Mouse (Mus musculus): ENCODE results near the gene Tmem201. TPM values are rescaled to one million over a fixed set of nuclear protein-coding genes. Genes with fewer than 3 reads are reported as not detected.

Gene Tmem201
- polyA plus RNA-seq, 1 experiment from 2014 or later: 42.5 TPM

- Histone ChIP-seq H3K9ac (peak overlapping the region; percentile 57; the same call in 1 of the 2 replicates), H3K27me3 (0 out of 2 replicates have a peak, but pooled peaks cover 3% of the 10 kb centered on the region), H3K4me1 (replicated peaks) (peaks cover 25% of the 10 kb centered on the region), H3K9me3 (replicated peaks) (no peaks in the 10 kb centered on the region), H3K27ac (peak overlapping the region; percentile 36; the same call in 1 of the 2 replicates), H3K36me3 (no peaks in the 10 kb centered on the region), H3K4me3 (peak overlapping the region; percentile 54), H3K4me2 (peak overlapping the region; percentile 74)
- 16% methylated on average over 15 of the region's 15 CpGs for WGBS
- no peak for ATAC-seq (replicated peaks; ENCODE audit: insufficient number of reproducible peaks, insufficient read depth, low FRiP score, low read depth)
Measured at GRCm38 (mm10) chr4:149697506-149698196, 40.2 kb downstream of the Tmem201 start.

- H3K27ac ChIP-seq: no peak overlapping the region
- WGBS: 22% methylated on average over 16 of the region's 16 CpGs
- peaks cover 23% of the 10 kb centered on the region for H3K4me1 ChIP-seq (replicated peaks)
- H3K9ac ChIP-seq: no peak overlapping the region
- 0 out of 2 replicates have a peak, but pooled peaks cover 3% of the 10 kb centered on the region for H3K27me3 ChIP-seq
- ATAC-seq (replicated peaks; ENCODE audit: insufficient number of reproducible peaks, insufficient read depth, low FRiP score, low read depth): no peak
- no peaks in the 10 kb centered on the region for H3K36me3 ChIP-seq
- H3K4me3 ChIP-seq: no peak overlapping the region
- H3K9me3 ChIP-seq (replicated peaks): no peaks in the 10 kb centered on the region
- peak overlapping the region; percentile 74 for H3K4me2 ChIP-seq
Measured at GRCm38 (mm10) chr4:149696189-149696971, 41.5 kb downstream of the Tmem201 start.

- Histone ChIP-seq H3K9me3 (replicated peaks) (no peaks in the 10 kb centered on the region), H3K9ac (no peak overlapping the region), H3K27ac (peak overlapping the region; percentile 29), H3K4me3 (no peak overlapping the region), H3K4me1 (replicated peaks) (peaks cover 22% of the 10 kb centered on the region), H3K36me3 (no peaks in the 10 kb centered on the region), H3K27me3 (no peaks in the 10 kb centered on the region), H3K4me2 (no peak overlapping the region)
- WGBS: 61% methylated on average over 8 of the region's 8 CpGs
- no peak for ATAC-seq (replicated peaks; ENCODE audit: insufficient number of reproducible peaks, insufficient read depth, low FRiP score, low read depth)
Measured at GRCm38 (mm10) chr4:149691368-149691767, 46.5 kb downstream of the Tmem201 start.

- H3K27me3 ChIP-seq: no peaks in the 10 kb centered on the region
- ATAC-seq (replicated peaks; ENCODE audit: insufficient number of reproducible peaks, insufficient read depth, low FRiP score, low read depth): peak; percentile 50; the same call in 1 of the 2 replicates
- no peak overlapping the region for H3K4me3 ChIP-seq
- peaks cover 17% of the 10 kb centered on the region for H3K4me1 ChIP-seq (replicated peaks)
- peak overlapping the region; percentile 29 for H3K27ac ChIP-seq
- WGBS: 33% methylated on average over 8 of the region's 8 CpGs
- H3K36me3 ChIP-seq: no peaks in the 10 kb centered on the region
- H3K9ac ChIP-seq: no peak overlapping the region
- no peak overlapping the region for H3K4me2 ChIP-seq
- H3K9me3 ChIP-seq (replicated peaks): no peaks in the 10 kb centered on the region
Measured at GRCm38 (mm10) chr4:149690828-149691280, 47.0 kb downstream of the Tmem201 start.

GRCm38 (mm10) chr4:149689822-149690700 is 47.8 kb downstream of the Tmem201 start:
- no peak overlapping the region for H3K9ac ChIP-seq
- H3K27ac ChIP-seq: peak overlapping the region; percentile 29; the same call in 1 of the 2 replicates
- H3K4me1 ChIP-seq (replicated peaks): peaks cover 17% of the 10 kb centered on the region
- no peak overlapping the region for H3K4me3 ChIP-seq
- no peak for ATAC-seq (replicated peaks; ENCODE audit: insufficient number of reproducible peaks, insufficient read depth, low FRiP score, low read depth)
- 78% methylated on average over 12 of the region's 12 CpGs for WGBS
- H3K36me3 ChIP-seq: no peaks in the 10 kb centered on the region
- H3K9me3 ChIP-seq (replicated peaks): no peaks in the 10 kb centered on the region
- no peak overlapping the region for H3K4me2 ChIP-seq
- no peaks in the 10 kb centered on the region for H3K27me3 ChIP-seq

- 82% methylated on average over 14 of the region's 14 CpGs for WGBS
- no peaks in the 10 kb centered on the region for H3K9me3 ChIP-seq (replicated peaks)
- H3K4me1 ChIP-seq (replicated peaks): peaks cover 17% of the 10 kb centered on the region
- no peak overlapping the region for H3K4me2 ChIP-seq
- H3K27ac ChIP-seq: no peak overlapping the region
- ATAC-seq (replicated peaks; ENCODE audit: insufficient number of reproducible peaks, insufficient read depth, low FRiP score, low read depth): no peak
- H3K36me3 ChIP-seq: no peaks in the 10 kb centered on the region
- H3K4me3 ChIP-seq: no peak overlapping the region
- no peak overlapping the region for H3K9ac ChIP-seq
- H3K27me3 ChIP-seq: 0 out of 2 replicates have a peak, but pooled peaks cover 1% of the 10 kb centered on the region
Measured at GRCm38 (mm10) chr4:149688861-149689260, 49.0 kb downstream of the Tmem201 start.

- Histone ChIP-seq H3K9ac (no peak overlapping the region), H3K27ac (no peak overlapping the region), H3K4me2 (no peak overlapping the region), H3K36me3 (no peaks in the 10 kb centered on the region), H3K4me3 (no peak overlapping the region), H3K27me3 (0 out of 2 replicates have a peak, but pooled peaks cover 6% of the 10 kb centered on the region), H3K9me3 (replicated peaks) (no peaks in the 10 kb centered on the region), H3K4me1 (replicated peaks) (peaks cover 1% of the 10 kb centered on the region; the same call in 1 of the 2 replicates)
- no peak for ATAC-seq (replicated peaks; ENCODE audit: insufficient number of reproducible peaks, insufficient read depth, low FRiP score, low read depth)
- 74% methylated on average over 11 of the region's 11 CpGs for whole genome bisulfite sequencing
Measured at GRCm38 (mm10) chr4:149684841-149685623, 52.8 kb downstream of the Tmem201 start.

- no peak overlapping the region for H3K9ac ChIP-seq
- H3K9me3 ChIP-seq (replicated peaks): no peaks in the 10 kb centered on the region
- no peak overlapping the region for H3K4me3 ChIP-seq
- ATAC-seq (replicated peaks; ENCODE audit: insufficient number of reproducible peaks, insufficient read depth, low FRiP score, low read depth): no peak
- H3K36me3 ChIP-seq: no peaks in the 10 kb centered on the region
- H3K4me1 ChIP-seq (replicated peaks): 0 out of 2 replicates have a peak, but pooled peaks cover 2% of the 10 kb centered on the region
- H3K27ac ChIP-seq: no peak overlapping the region
- 19% methylated on average over 7 of the region's 7 CpGs for WGBS
- no peak overlapping the region for H3K4me2 ChIP-seq
- H3K27me3 ChIP-seq: 0 out of 2 replicates have a peak, but pooled peaks cover 6% of the 10 kb centered on the region
Measured at GRCm38 (mm10) chr4:149683875-149684274, 54.0 kb downstream of the Tmem201 start.

- peaks cover 20% of the 10 kb centered on the region for H3K4me1 ChIP-seq (replicated peaks)
- H3K4me2 ChIP-seq: no peak overlapping the region
- H3K27ac ChIP-seq: no peak overlapping the region
- peaks cover 21% of the 10 kb centered on the region for H3K27me3 ChIP-seq
- ATAC-seq (replicated peaks; ENCODE audit: insufficient number of reproducible peaks, insufficient read depth, low FRiP score, low read depth): no peak
- no peak overlapping the region for H3K4me3 ChIP-seq
- no peak overlapping the region for H3K9ac ChIP-seq
- no peaks in the 10 kb centered on the region for H3K36me3 ChIP-seq
- WGBS: 50% methylated on average over 11 of the region's 11 CpGs
- no peaks in the 10 kb centered on the region for H3K9me3 ChIP-seq (replicated peaks)
Measured at GRCm38 (mm10) chr4:149679056-149679770, 58.6 kb downstream of the Tmem201 start.

GRCm38 (mm10) chr4:149678006-149678405 is 59.8 kb downstream of the Tmem201 start:
- Histone ChIP-seq H3K4me3 (no peak overlapping the region), H3K9me3 (replicated peaks) (no peaks in the 10 kb centered on the region), H3K36me3 (no peaks in the 10 kb centered on the region), H3K4me2 (no peak overlapping the region), H3K4me1 (replicated peaks) (peaks cover 20% of the 10 kb centered on the region), H3K9ac (no peak overlapping the region), H3K27me3 (peaks cover 21% of the 10 kb centered on the region), H3K27ac (no peak overlapping the region)
- 0 out of 2 replicates have a peak, but pooled peaks have one; percentile 23 for ATAC-seq (replicated peaks; ENCODE audit: insufficient number of reproducible peaks, insufficient read depth, low FRiP score, low read depth)
- 52% methylated on average over 1 of the region's 1 CpGs for WGBS

Measured in heart, embryonic 15.5 days (tissue).